Mouse (Mus musculus) kidney, adult 9 months (tissue): ENCODE measurements around the gene Acly.

Experiments used
- DNase-seq: peaks from one replicate; pipeline ENCODE4 v3.0.0; 2022

The Acly gene

DNA sequence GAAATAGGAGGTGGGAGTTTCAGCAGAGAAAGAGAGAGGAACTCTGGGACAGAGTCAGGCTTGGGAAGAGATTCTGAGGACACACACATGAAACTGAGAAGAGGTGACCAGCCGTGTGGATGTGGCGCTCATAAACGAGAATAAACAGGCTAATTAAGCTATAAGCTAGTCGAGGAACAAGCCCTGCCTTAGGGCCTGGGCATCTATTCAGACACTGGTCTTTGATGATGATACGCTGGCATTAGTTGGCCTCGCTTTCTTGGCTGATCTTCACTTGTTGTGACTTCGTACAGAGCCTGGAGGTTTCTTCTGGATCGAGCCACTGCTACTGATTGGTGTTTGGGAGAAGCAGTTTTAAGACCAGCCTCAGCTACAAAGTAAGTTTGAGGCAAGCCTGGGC is 21.8 kb downstream of the Acly start:
- DNase-seq: no peak

DNA sequence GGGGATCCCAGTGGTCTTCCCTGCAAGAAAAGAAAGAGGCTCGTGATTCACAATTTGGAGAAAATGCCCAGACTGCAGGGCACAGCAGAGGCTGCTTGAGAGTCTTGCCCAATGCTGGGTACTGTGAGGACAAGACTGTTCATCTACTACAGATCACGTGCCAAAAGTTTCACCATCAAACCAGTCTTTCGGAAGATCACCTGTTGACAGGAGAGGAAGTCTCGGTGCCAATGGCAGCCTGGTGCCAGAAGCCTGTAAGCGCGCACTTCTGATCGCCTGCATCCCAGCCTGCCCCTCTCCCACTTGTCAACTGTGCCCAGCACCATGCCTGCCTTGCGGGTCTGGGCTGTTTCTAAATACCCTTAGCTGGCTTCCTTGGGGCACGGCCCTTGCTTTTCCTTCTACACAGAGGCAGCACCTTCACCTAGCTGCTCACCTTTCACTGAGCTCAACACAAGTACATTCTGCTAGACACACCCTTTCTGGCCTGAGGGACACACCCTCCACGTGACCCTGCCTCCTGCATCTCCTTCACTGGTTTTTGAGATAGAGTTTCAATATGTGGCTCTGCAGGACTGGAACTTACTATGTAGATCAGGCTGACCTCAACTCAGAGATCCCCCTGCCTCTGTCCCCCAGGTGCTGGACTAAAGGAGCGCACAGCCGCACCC is 22.7 kb downstream of the Acly start:
- DNase-seq: no peak

DNA sequence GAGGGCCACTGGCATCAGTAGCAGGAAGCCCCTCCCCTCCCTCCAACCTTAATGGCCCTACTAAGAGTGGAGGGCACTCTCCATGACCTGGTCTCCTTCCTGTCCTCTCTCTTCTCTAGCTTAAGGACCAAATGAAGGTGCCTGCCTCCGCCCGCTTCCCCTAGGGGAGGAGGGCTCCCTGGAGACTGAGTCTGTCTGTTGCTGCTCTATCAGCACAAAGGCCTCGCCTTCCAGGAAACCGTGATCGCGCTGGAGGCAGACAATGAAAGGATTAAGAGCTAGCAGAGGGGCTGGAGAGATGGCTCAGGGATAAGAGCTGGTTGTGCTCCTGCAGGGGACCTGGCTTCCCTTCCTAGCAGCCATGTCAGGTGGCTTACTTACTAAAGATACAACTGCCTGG is 26.5 kb downstream of the Acly start:
- DNase-seq: no peak

DNA sequence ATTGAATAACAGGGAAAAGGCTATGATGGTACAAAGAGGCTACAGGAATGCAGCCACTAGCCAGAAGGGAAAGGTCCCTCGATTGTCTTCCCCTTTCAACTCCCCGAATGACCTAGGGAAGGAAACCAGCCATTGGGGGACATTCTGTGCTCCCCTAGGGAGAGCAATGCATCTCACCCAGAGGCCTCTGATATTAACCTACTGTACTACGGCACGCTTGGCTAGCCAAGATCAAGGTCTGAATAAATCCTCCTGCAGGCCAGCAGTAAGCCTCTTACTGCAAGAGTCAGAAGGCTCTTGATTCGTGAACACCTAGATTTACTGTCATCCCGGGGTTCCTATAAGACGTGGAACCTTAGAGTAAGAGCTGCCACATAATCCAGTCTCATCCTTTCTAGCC is 27.1 kb downstream of the Acly start:
- DNase-seq: peak; percentile 80

DNA sequence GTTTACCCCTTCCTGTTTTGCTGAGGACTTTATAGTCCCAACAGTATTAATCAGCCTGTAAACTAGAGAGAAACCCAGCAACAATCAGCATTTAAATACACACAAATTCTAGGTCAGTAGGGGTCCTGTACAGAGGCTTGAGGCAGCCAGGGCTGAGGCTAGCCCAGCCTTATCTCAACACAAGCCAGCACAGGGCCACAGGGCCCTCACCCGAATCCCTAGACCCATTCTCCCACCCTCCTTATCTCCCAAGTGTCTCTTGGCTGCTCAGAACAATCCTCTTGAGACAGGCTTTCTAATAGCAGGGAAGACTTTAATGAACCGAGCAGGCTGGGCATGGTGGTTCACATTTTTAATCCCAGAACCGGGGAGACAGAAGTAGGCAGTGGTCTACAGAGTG is 27.6 kb downstream of the Acly start:
- DNase-seq: no peak

DNA sequence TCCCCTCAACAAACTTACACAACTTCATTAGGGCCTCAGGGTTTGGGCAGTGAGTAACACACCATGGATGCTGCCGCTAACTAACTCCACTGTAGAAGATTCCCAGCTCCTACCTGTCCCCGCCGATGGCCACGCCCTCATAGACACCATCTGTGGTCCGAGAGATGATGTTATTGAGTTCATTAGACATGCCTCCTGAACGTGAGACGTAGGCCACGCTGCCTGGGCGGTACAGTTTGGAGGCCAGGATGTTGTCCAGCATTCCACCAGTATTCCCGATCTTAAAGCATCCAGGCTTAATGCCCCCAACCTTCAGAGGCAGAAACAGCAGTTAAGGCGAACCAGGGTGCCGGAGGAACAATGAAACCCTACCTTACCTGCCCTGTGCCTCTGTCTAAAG is 34.0 kb downstream of the Acly start:
- DNase-seq: no peak

DNA sequence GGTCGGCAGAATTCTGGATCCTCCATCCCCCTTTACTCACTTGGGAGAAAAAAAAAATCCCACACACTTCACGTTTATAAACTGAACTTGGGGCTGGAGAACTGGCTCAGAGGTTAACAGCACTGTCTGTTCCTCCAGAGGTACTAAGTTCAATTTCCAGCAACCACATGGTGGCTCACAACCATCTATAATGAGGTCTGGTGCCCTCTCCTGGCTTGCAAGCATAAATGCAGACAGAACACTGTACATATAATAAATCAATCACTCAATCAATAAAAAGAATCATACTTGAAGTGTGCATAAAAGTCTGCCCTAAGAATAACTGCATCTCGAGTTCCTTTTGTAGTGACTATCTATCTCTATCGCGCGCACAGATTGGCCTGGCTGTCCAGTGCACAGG is 36.8 kb downstream of the Acly start:
- DNase-seq: peak; percentile 19

DNA sequence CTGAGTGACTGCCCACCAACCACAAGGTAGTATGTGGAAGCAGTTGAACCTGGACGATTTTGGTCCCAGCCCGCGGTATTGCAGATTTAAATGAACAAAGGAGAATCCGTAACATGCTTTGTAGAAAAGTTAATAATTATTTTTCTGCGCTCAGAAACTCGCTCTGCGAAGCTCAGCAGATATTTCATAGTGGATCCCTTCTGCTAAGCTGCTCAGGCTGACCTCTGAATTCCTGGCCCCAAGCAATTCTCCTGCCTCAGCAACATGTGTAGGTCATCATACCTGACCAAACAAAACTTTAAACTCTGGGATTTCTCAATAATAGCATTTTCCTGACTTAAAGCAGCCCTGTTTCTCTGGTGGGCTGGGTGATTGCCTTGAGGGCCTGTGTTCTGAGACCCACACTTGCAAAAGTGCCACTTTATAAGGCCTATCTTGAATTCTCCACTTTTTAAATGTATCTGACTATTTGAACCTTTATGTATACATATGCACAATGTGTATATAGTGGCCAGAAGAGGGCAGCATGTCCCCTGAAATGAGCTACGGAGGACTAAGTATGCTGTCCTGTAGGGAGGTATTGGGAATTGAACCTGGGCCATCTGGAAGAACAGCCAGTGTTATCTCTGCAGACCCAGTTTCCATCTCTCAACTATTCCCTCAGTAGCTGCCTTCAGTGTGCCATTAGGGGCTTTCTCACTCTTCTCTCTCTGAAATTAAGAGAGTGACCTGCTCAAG is 41.8 kb downstream of the Acly start:
- DNase-seq: peak; percentile 48

DNA sequence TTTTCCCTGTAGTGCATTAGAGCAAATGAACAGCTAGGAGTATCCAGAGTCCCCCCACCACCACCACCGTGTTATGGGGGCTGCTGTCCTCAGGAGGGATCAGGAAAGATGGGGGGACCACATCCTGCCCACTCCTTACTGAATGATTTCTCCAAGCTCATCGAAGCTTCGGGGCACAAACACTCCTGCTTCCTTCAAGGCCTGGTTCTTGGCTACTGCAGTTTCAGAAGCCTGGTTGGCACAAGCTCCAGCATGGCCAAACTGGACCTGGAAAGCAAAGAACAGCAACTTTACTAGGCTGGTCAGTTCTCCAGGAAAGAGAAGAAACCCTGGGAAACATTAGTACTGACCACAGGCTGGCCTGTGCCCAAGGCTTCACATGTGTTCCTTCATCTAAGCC is 43.3 kb downstream of the Acly start:
- DNase-seq: no peak

DNA sequence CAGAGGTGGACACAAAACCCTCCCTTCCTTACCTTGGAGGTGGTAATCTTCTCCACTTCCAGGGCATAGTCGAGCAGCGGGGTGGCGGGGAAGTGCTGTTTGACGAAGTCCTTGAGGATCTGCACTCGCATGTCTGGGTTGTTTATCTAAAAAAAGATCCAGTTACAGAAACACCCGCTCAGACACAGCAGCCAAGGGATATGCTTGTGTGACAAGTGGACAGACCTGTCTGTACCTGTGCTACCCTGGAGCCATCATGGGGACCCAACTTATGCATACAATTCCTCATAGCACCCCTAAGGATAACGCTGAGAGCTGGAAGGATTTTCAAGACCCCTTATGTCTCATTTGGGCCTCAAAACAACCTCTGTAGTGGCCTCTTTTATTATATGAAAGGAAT is 48.6 kb downstream of the Acly start:
- no peak for DNase-seq

DNA sequence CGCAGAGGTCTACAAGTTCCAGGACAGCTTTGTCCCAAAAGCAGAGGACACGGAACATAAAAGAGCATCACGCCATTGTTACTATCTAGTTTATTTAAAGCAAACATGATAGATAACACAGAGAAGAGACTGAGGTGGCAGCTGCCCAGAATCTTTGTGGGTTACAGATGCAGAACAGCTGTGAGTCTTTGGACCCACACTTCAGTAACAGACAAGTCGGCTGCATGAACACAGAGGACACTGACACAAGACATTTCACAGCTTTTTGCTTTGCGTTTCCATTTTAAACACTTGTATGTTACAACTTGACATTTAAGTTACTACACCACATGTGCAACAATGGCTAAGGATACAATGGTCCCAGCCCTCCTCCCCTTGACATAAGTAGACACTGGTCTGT is 51.5 kb downstream of the Acly start:
- DNase-seq: no peak

DNA sequence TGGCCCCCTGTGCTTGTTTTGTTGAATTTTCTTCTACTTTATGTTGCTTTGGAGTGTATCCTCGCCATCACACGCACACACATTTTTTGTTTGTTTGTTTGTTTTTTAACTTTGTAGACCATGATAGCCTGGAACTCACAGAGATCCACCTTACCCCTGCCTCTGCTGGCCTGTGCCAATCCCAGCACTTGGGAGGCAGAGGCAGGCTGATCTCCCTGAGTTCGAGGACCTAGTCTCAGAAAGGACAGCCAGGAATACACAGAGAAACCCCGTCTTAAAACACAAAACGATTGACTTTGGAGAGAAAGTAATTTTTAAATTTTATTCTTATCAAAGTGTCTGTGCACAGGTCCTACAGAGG is 54.9 kb downstream of the Acly start:
- no peak for DNase-seq

DNA sequence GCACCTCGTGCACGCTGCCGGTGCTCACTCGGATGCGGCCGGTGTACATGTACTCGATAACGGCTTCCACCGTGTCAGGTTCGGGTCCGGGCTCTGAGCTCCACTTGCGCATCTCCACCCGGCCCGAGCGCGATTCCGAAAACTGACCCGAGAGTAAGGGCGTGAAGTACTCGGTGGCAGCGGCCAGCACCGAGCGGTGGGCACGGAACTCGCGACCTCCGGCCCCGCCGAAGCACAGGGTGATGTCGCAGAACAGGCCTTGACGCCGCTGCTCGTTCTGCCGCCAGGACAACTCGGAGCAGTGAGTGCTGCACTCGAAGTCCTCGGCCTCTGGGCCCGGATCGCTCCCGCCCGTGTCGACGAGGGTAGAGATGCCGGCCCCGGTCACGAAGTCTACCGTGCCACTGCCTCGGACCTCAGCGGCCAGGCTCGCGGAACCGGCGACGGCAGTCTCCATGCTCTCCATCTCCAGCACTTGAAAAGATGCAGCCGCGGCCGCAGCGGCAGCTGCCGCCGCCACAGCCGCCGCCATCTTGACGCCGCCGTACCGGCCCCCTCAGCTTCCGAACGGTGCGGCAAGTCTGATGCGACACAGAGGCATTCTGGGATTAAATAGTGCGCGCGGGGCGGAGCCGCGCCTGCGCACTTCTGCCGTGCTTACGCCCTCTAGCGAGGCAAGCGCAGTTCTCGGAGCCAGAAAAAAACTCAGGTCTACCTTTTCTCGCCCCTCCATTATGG is 55.4 kb downstream of the Acly start, which contains the start of gene Klhl11:
Gene Klhl11 (minus strand): TSS at position 545 of the 738 bp plus-strand sequence.
- DNase-seq: peak; percentile 92

DNA sequence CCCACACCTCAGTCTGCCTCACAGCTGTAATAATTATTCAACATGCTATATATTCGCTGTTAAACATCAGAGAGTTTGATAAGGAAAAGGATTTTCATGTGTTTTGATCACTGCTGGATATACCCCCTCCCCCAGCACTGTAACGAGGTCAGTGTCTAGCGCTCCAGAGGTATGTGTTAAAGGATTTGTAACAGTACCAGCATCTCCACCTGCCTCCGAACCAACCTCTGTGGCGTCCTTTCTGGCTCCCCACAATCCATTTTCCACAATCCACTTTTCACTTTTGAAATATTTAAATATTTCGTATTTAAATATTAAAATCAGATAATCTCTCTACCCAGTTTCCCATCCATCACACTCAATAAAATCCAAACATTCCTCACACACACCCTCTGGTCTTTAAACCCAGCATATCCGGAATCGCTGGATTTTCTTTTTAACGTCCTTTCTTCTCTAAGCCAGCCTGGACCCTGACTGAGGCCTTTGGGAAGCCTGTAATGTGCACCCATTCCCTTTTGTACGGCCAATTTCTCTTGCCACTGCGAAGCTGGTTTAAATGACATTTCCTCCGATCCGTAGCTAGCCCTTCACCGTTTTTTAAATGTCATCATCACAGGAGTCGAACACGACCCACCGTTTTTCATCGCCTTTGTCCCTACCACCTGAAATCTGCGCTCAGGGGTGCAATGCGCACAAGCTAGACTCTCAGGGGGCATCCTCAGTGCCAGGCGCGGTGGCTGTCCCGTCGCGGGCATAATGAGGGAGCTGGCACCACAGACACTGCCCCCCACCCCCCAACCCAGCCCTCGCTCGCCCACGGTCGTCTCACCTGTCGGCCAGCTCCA is 56.2 kb downstream of the Acly start:
- no peak for DNase-seq

DNA sequence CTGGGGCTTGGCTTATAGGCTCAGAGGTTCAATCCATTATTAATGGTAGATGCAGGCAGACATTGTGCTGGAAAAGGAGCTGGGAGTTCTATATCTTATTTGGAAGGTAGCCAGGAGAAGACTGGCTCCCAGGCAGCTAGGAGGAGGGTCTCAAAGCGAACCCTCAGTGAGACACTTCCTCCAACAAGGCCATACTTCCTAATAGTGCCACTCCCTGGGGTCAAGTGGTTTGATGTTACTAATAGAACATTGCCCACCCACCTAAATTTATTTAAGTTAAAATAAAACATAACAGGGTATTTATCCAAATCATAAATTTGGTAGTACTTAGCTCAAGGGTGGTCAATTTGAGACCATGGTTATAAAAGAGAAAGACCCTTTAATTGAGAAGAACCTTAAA is 62.0 kb downstream of the Acly start:
- no peak for DNase-seq

DNA sequence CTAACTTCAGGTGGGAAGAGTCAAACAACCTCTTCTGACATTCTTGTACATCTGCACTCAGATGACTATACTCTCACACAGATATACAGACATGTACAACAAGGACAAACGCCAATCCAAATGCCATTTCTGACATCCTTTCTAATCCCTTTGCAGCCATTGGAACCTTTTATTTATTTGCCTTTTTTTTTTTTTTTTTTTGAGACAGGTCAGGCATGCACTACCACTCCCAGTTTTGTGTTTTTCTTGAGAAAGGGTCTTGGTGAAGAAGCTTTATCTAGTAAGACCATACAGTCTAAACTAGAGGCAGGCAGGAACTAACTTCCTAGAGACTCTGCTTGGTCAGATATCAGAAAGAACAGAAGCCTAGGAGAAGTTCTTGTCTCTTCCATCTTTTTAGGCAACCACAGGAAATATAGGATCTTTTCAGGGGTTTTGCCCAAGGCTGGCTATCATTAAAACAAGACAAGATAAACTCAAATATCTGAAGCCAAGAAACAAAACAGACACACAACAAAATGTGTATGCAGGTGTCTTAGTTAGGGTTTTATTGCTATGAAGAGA is 62.5 kb downstream of the Acly start:
- DNase-seq: no peak

DNA sequence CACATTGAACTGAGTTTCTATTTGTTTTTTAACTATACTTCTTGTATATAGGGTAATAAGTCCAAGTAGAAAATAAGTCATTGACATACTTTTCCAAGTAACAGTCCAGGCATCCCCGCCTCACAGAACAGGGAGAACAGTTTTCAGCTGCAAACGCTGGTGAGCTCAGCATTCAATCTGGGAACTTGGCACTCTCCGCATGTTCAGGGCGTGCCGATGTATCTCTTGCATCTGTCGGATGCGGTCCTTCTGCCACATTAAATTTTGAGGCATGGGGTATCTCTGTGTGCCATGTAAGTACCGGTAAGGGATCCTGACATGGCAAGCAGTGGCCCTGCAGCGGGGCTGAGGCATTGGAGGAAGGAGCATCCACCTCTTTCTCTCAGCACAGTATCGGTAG is 65.1 kb downstream of the Acly start:
- no peak for DNase-seq

DNA sequence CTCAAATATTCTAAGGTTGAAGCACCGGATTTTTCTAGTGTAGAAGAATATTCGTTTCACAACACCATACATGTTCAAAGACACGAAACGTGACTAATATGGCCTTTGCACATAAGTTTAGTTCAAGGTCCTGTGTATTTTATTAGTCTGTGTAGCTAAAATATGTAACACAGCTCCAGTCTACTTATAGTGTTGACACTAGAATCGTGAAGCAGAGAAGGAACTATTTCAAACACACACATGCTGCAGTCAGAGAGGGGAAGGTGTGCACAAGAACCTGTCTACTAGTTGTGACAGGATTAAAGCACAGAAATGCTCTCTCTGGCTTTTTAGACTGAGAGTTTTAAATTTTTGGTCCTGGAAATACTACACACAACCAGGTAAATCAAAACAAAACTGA is 70.1 kb downstream of the Acly start:
- no peak for DNase-seq

DNA sequence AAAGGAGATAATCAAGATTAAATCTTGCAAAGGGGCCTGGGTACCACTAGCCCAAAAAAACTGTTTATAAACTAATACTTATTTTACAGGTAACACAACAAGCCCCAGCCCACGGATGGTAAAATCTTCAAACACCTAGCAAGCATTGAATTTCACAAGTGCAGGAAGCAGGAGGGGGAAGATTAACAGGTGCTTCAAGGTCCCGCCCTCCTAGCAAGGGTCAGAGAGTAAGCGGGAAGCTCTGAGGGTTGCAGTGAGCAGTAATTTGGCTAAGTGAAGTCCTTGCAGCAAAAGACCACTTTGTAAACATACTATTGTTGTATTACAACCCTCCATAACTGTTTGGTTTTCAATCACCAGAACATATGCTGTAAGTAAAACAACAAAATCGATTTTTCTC is 70.6 kb downstream of the Acly start:
- no peak for DNase-seq

DNA sequence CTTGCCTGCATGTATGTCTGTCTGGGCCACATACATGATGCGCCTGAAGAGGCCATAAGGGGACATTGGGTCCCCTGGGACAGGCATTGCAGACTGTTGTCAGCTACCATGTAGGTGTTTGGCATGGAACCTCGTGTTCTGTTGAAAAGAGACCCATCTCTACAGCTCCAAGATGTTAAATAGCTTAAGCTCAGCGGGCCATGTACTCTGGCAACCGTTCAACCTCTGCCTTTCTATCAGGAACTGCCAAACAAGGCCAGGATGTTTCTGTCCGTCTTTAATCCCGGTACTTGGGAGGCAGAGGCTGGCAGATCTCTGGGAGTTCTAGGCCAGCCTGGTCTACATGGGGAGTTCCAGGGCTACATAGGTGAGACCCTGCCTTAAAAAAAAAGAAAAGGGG is 85.2 kb downstream of the Acly start:
- peak; percentile 45 for DNase-seq

DNA sequence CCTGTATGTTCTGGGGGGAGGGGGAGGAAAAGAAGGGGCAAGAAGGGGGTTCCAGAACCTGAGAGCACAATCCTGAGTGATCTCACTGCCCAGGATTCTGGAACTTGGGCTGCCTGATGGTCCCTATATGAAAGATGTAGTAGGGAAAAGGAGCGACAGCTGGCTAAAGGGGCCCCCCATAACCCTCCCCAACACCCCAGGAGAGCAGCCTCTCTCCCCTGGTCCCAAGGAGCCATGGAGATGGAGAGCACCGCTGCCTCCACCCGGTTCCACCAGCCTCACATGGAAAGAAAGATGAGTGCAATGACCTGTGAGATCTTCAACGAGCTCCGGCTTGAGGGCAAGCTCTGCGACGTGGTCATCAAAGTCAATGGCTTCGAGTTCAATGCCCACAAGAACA is 86.0 kb downstream of the Acly start, which contains the start of the genes Nt5c3b and Klhl10:
Gene Nt5c3b (minus strand): TSS at position 12 of the 400 bp plus-strand sequence.
Gene Klhl10 (plus strand): TSS at position 121 of the 400 bp plus-strand sequence.
- no peak for DNase-seq

DNA sequence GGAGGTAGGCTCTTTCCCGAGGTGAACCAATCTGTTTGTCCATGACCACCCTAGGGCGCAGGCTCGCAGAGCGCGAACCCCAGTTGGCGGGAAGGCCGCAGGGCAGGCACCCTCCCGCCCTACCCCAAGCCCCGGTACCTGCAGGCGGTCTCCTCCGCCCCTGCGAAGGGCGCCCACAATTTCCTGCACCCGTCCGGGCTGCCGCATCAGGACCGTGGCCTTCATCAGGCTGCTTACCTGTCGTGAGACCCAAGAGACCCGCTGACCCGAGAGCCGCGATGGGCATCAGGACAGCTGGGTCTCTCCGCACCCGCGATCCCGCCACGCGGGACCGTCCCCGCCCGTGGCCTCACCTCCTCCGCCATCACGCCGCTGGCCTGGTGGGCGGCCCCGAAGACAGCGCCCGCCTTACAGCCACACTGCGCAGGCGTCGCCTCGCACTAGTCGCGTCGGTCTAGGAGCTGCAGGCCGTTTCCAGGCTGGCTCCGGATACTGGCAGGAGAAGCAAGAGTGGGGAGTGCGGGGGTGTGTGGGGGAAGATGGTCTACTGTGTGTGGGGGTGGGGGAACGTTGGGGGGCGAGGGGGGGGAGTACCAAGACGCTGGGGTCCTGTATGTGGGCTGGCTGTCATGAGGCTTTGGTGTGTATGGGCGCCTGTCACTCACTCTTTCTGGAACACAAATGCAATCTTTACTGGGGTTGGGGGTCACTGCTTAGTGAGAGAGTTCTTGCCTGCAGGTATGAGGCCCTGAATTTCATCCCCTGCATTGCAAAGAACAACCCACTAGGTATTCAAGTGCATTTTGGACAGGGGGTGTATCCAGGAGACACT is 86.9 kb downstream of the Acly start:
- DNase-seq: peak; percentile 71
